Mouse (Mus musculus): ENCODE data around the gene Fbxl18.

Fbxl18 gene

DNA sequence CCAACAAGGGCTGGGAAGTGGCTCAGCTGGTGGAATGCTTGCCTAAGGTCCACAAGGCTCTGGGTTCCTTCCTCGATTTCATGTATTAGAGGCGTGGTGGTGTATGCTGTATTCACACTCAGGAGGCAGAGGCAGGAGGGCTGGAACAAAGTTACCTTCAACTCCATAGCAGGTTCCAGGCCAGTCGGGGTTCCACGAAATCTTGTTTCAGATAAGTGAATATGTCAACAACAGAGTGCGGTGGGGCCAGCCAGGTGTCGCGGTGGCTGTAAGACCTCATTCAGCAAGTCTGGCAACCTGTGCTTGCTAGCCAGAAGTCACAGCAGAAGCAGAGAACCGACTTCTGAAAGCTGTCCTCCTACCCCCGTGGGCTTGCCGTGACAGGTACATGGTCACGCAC lies 20.0 kb upstream of the Fbxl18 start:
- no peak for DNase-seq (ENCODE audit: low read depth, low spot score)

GRCm38 (mm10) chr5:142912739-142913138 lies 17.5 kb upstream of the Fbxl18 start:
- peak; percentile 35 for DNase-seq (ENCODE audit: low read depth, low spot score)

- no peak for DNase-seq (ENCODE audit: low read depth, low spot score)
Measured at GRCm38 (mm10) chr5:142912320-142912719, 17.1 kb upstream of the Fbxl18 start.

GRCm38 (mm10) chr5:142911629-142912028 lies 16.4 kb upstream of the Fbxl18 start:
- DNase-seq (ENCODE audit: low read depth, low spot score), result no peak

GRCm38 (mm10) chr5:142909576-142910278 lies 14.5 kb upstream of the Fbxl18 start:
- DNase-seq (ENCODE audit: low read depth, low spot score), result peak; percentile 81

GRCm38 (mm10) chr5:142908941-142909575 lies 13.8 kb upstream of the Fbxl18 start:
- DNase-seq (ENCODE audit: low read depth, low spot score), result peak; percentile 75

DNA sequence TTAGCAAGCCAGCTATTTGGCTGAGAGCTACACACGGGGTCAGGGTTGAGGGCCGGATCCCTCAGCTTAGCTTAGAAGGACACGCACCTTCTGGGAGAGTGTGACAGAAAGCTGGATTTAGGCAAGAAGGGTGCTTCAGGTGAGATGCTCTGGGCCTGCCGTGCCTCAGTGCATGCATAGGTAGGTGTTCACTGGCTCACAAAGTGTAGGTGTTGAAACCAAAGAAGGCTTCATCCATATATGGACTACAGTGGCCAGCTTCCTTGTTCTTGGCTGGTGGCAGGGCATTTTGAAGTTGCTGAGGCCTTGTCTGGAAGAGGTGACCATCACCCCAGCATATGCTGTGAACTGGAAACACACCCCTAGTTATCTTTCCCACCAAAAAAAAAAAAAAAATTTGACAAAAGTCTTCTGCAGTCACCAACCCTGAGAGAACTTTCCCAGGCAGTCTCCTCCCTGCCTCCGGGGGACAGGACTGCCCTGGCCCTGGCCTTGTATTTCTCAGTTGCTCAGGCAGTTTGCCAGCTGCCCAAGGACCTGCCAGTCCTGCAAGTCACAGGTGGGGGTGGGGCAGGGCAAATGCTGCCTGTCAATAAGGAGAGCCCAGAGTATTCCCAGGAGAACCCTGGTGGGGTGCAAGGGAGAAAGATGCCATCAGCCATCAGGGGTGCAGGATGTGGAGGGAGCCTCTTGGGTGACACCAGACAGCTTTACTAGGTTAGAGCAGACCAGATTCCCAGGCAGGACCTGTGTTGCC lies 12.8 kb upstream of the Fbxl18 start:
- DNase-seq (ENCODE audit: low read depth, low spot score), result peak; percentile 52

DNA sequence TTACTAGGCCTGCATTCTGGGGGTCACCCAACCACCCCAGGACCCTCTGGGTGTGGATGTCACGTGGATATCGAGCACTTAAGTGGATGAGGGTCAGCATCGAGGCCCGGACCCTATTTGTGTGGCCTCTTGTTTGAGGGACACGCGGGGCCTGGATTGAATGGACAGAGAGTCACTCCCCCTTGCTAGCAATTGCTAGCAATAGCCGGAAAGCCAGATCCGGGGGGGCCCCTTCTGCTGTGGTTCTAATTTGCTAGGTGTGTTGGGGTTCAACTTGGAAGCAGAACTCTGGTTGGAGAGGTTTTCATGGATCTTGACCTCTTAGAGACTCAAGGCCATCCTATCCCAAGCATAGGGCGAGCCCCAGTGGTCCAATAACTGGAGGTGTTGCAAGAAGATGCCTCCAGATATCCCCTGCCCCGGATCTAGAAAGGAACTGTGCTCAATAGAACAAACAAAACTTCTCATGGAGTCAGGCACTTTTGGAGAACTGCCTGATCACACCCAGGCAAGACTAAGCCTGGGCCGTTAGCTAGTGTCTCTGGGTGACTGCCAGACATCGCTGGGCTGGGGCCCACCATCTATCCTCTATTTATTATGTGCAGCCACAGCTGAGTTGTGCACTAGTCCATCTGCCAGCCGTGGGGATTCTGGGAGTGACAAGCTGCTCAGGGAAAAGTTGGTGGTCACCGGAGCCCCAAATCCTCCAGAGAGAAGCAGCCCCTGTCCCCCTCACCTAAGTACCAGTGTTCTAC lies 12.0 kb upstream of the Fbxl18 start:
- peak; percentile 46 for DNase-seq (ENCODE audit: low read depth, low spot score)

- DNase-seq (ENCODE audit: low read depth, low spot score), result peak; percentile 98
Measured at GRCm38 (mm10) chr5:142906532-142907047, 11.4 kb upstream of the Fbxl18 start, which contains the start of gene Actb. Gene Actb, minus strand, starts transcription at chr5:142906754.

- DNase-seq (ENCODE audit: low read depth, low spot score), result peak; percentile 100
Measured at GRCm38 (mm10) chr5:142905725-142906531, 10.7 kb upstream of the Fbxl18 start.

DNA sequence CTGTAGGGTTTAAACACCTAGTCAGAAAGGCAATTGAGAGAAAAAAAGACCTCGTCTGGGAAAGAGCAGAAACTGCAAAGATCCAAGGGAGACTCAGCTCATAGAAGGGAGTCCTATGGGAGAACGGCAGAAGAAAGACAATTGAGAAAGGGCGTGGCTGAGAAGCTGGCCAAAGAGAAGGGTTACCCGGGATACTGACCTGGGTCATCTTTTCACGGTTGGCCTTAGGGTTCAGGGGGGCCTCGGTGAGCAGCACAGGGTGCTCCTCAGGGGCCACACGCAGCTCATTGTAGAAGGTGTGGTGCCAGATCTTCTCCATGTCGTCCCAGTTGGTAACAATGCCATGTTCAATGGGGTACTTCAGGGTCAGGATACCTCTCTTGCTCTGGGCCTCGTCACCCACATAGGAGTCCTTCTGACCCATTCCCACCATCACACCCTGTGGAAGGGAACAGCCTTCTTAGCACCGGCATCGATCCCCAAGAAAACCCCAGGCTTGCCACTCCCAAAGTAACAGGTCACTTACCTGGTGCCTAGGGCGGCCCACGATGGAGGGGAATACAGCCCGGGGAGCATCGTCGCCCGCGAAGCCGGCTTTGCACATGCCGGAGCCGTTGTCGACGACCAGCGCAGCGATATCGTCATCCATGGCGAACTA lies 9.9 kb upstream of the Fbxl18 start:
- peak; percentile 42 for DNase-seq (ENCODE audit: low read depth, low spot score)

DNA sequence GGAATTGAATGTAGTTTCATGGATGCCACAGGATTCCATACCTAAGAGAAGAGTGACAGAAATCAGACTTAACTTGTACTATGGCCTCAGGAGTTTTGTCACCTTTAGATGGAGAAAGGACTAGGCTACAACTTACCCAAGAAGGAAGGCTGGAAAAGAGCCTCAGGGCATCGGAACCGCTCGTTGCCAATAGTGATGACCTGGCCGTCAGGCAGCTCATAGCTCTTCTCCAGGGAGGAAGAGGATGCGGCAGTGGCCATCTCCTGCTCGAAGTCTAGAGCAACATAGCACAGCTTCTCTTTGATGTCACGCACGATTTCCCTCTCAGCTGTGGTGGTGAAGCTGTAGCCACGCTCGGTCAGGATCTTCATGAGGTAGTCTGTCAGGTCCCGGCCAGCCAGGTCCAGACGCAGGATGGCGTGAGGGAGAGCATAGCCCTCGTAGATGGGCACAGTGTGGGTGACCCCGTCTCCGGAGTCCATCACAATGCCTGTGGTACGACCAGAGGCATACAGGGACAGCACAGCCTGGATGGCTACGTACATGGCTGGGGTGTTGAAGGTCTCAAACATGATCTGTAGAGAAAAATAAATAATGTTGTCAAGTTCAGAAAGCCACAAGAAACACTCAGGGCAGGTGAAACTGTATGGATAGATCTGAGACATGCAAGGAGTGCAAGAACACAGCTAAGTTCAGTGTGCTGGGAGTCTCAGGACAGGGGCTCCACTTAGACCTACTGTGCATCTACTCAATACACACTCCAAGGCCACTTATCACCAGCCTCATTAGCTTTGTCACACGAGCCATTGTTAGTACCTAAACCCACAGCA lies 9.2 kb upstream of the Fbxl18 start:
- DNase-seq (ENCODE audit: low read depth, low spot score), result peak; percentile 52

GRCm38 (mm10) chr5:142903470-142904207 lies 8.4 kb upstream of the Fbxl18 start:
- peak; percentile 79 for DNase-seq (ENCODE audit: low read depth, low spot score)

DNA sequence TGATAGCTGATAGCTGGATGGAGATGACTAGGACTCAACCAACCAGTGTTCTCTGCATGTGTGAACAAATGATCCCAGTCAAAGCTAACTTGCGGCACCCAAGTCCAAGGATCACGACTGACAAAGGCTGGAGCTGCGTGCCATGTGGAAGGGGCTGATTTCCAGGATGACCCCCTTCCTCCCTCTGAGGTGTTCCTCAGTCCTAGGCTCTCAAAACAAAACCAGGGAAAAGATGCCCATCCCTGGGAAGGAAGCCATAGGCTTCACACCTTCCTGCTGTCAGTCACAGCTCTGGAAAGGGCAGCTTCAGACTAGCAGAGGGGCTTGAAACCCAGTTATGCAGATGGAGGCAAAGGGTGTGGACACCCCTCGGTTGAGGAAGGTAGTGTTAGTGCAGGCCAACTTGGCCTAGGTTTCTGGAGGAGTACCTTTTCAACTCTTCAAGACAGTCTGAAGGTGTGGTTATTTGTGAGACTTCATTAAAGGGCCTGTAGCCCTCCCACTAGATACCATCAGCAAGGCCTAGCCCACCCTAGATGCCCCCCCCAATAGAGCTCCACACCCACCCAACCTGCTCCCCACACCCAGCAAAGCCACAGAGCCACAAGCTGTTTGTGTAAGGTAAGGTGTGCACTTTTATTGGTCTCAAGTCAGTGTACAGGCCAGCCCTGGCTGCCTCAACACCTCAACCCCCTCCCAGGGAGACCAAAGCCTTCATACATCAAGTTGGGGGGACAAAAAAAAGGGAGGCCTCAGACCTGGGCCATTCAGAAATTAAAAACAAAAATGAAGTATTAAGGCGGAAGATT lies 7.5 kb upstream of the Fbxl18 start:
- DNase-seq (ENCODE audit: low read depth, low spot score), result peak; percentile 44

GRCm38 (mm10) chr5:142901846-142902505 lies 6.8 kb upstream of the Fbxl18 start:
- DNase-seq (ENCODE audit: low read depth, low spot score), result peak; percentile 37

DNA sequence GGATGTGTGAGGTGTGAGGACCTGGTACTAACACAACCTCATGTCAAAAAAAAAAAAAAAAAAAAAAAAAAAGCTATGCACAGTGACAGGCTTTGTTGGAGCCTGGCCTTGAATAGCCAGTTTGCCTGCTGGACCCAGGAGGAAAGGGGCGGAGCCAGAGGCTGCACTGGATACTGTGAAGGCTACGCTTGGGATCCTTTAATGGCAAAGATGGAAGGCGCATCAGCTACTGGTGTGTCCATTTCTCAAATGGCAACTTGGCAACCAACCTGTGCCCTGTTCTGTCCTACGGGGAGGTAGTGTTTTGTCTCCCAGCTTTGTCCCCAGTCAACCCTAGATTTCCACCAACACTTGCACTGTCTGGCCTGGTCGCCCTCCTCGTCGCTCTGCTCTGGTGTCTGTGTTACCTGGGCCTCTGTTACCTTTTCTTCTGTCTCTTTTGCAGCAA lies 6.2 kb upstream of the Fbxl18 start:
- peak; percentile 37 for DNase-seq (ENCODE audit: low read depth, low spot score)

DNA sequence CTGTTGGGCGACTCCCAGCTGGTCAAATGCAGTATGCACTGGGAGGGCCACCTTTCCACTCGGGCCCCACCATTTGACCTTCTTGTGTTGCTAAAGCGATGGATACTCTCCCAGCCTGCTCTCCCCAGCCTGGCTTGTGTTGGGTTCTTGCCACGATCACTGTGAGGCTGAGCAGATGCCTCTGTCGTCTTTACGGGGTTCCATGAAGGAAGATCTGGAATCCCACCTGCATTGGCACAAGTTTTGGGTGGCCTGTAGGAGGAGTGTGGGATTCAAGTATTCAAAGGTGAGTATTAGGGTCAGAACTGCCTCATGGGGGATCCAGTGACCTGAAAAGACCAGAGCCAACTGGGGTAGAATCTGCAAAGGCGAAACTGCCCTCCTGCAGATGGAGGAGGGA lies 5.4 kb upstream of the Fbxl18 start:
- no peak for DNase-seq (ENCODE audit: low read depth, low spot score)

Measured in CD4-positive helper T cell, adult 2 months (primary cell).